Mouse (Mus musculus): ENCODE results near the gene Oxsr1. TPM values are rescaled to one million over a fixed set of nuclear protein-coding genes. Genes with fewer than 3 reads are reported as not detected.
A peak's percentile ranks its signal among the peaks of the same experiment; 100 is the strongest.

Oxsr1 gene
- total RNA-seq, 2 experiments from 2014 or later: 55.9 to 64.1 TPM

- Histone ChIP-seq H3K27ac (no peak overlapping the region), H3K4me3 (no peak overlapping the region)
- intact Hi-C loops (cut with DNase I): loop anchor here (5.0 kb wide), 1 partner anchor 35 kb away; the partner anchor contains the start of genes Acaa1b and Gm47289
- peak; percentile 53 for DNase-seq
- peak; percentile 73 for TF ChIP-seq CTCF (IDR thresholded peaks at IDR 0.05)
Observed at GRCm38 (mm10) chr9:119192202-119192990, 129.8 kb downstream of the Oxsr1 start.

Other genes with a start within 250 kb of the Oxsr1 start
- gene Plcd1, start 228.9 kb downstream of the Oxsr1 start, total RNA-seq (2021): 1 to 10 TPM; 7.6 to 9.6 TPM
- gene Dlec1, start 219.9 kb downstream of the Oxsr1 start, total RNA-seq (2021): not detected
- gene Acaa1b, start 165.3 kb downstream of the Oxsr1 start, total RNA-seq (2021): under 1 TPM; 0.46 to 0.84 TPM
- not detected for gene Gm47289, start 163.3 kb downstream of the Oxsr1 start, total RNA-seq (2021)
- not detected for gene Slc22a13, start 113.3 kb downstream of the Oxsr1 start, total RNA-seq (2021)
- 10 to 100 TPM; 31.1 to 42.3 TPM for gene Acaa1a, start 17.2 kb upstream of the Oxsr1 start, total RNA-seq (2021)
- gene Myd88, start 19.0 kb upstream of the Oxsr1 start, total RNA-seq (2021): 1 to 10 TPM; 4.3 to 5.0 TPM
- gene Xylb, start 35.0 kb upstream of the Oxsr1 start, total RNA-seq (2021): under 1 TPM; 0.13 to 0.14 TPM
- not detected for gene Slc22a14, start 43.1 kb upstream of the Oxsr1 start, total RNA-seq (2021)
- gene Acvr2b, start 79.7 kb upstream of the Oxsr1 start, total RNA-seq (2021): 10 to 100 TPM; 14.5 to 20.6 TPM
- gene Exog, start 122.5 kb upstream of the Oxsr1 start, total RNA-seq (2021): 1 to 10 TPM; 1.6 to 2.3 TPM